Mouse (Mus musculus) frontal cortex, adult 2 months (tissue): Measurements from ENCODE around the gene Myh14. TPM values are rescaled to one million over a fixed set of nuclear protein-coding genes. Genes with fewer than 3 reads are reported as not detected.

Experiments used
- DNase-seq, 2 experiments: peaks; one replicate each; pipeline ENCODE4 v3.0.0; 2022; ENCODE audit warnings: low spot score in 1 of 2; ENCODE audit errors: extremely low spot score in 1 of 2
- polyA plus RNA-seq: library from polyadenylated mRNA; depleted of rRNA; stranded (reverse); fragments of >200 nt; gene quantifications from 2 replicates; pipeline ENCODE4 v1.2.3, GENCODE M21; 2012

Myh14 gene
- polyA plus RNA-seq, 1 experiment, result 17.5 TPM

GRCm38 (mm10) chr7:44674511-44674910 lies 3.9 kb upstream of the Myh14 start:
- no peak for DNase-seq

- no peak for DNase-seq
These were observed 1.6 kb upstream of the Myh14 start for GRCm38 (mm10) chr7:44672193-44672592.

GRCm38 (mm10) chr7:44669103-44669502 lies 1.5 kb downstream of the Myh14 start:
- DNase-seq, result no peak

GRCm38 (mm10) chr7:44667996-44668738 lies 2.5 kb downstream of the Myh14 start:
- no peak for DNase-seq

GRCm38 (mm10) chr7:44666462-44666861 lies 4.2 kb downstream of the Myh14 start:
- no peak for DNase-seq

- no peak for DNase-seq
These were observed 5.9 kb downstream of the Myh14 start for GRCm38 (mm10) chr7:44664731-44665130.

GRCm38 (mm10) chr7:44663546-44663945 lies 7.1 kb downstream of the Myh14 start:
- no peak for DNase-seq

GRCm38 (mm10) chr7:44662569-44662968 lies 8.1 kb downstream of the Myh14 start:
- DNase-seq, result no peak

- no peak for DNase-seq
These were observed 8.5 kb downstream of the Myh14 start for GRCm38 (mm10) chr7:44662168-44662567.

GRCm38 (mm10) chr7:44661219-44661618 lies 9.4 kb downstream of the Myh14 start:
- peak; percentile 80 to 82 for DNase-seq

- peak in 1 of 2 experiments; percentile 70 for DNase-seq
These were observed 15.1 kb downstream of the Myh14 start for GRCm38 (mm10) chr7:44655504-44655903.

GRCm38 (mm10) chr7:44653773-44654172 lies 16.9 kb downstream of the Myh14 start:
- DNase-seq, result no peak

GRCm38 (mm10) chr7:44651416-44651815 lies 19.2 kb downstream of the Myh14 start:
- no peak for DNase-seq

- peak; percentile 17 to 79 for DNase-seq
These were observed 20.7 kb downstream of the Myh14 start for GRCm38 (mm10) chr7:44649990-44650389.

GRCm38 (mm10) chr7:44649094-44649610 lies 21.5 kb downstream of the Myh14 start:
- DNase-seq, result no peak

GRCm38 (mm10) chr7:44647729-44648128 lies 22.9 kb downstream of the Myh14 start:
- no peak for DNase-seq

GRCm38 (mm10) chr7:44647042-44647724 lies 23.5 kb downstream of the Myh14 start:
- DNase-seq, result peak; percentile 43 to 92

GRCm38 (mm10) chr7:44645951-44646350 lies 24.7 kb downstream of the Myh14 start:
- no peak for DNase-seq

- DNase-seq, result no peak
These were observed 25.4 kb downstream of the Myh14 start for GRCm38 (mm10) chr7:44645256-44645655.

GRCm38 (mm10) chr7:44641887-44642286 lies 28.8 kb downstream of the Myh14 start:
- DNase-seq, result peak in 1 of 2 experiments; percentile 66

- peak; percentile 38 to 81 for DNase-seq
These were observed 29.6 kb downstream of the Myh14 start for GRCm38 (mm10) chr7:44640843-44641605.
